8 mouse cellular contexts compared by ENCODE assay signal in the genomic region with DNA sequence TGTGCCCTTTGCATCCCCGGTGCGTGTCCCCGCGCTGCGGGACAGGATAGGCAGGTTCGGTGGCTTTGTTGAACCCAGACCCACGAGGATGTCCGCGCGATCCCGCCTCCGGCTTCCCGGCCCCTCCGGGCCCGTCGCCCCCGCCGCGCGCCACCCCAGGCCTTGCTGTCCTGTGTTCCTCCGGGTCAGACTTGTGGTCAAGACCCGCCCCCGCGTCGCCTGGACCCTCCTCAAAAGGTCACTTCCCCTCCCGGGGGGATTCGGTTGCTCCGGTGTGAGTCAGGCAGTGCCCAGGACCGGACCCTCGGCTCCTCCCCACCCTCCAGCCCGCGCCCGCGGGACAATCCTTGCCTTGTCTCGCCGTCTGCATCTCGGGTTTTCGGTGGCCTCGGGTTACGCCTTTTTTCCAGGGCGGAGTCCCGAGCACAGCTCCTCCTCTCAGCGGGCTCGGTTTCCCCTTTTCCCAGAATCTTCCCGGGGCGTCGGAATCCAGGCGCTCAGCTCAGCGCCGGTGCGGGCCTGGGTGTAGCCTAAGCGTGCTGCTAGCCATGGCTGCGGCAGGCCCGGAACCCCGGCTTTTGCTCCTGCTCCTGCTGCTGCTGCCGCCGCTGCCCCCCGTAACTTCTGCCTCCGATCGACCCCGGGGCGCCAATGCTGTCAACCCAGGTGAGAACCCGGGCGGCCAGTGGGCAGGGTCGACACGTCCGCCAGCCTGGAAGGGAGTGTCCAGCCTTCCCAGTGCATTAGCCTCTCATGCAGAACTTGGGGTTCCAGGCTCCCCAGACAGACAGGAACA. TPM values are rescaled to one million over a fixed set of nuclear protein-coding genes. Genes with fewer than 3 reads are reported as not detected.
DNase-seq lines count a peak whose midpoint lies in the region; ATAC-seq and TF ChIP-seq lines count a peak whose summit lies in the region.

No protein-coding gene starts in this region.

- peaks cover 37% of the 10 kb centered on the region for H3K36me3 ChIP-seq in C2C12 (ENCODE audit: control insufficient read depth, insufficient read depth)
- peaks cover 51% of the 10 kb centered on the region for H3K36me3 ChIP-seq in limb, embryonic 15.5 days
- peaks cover 29% of the 10 kb centered on the region for H3K36me3 ChIP-seq in midbrain, embryonic 16.5 days (ENCODE audit: control insufficient read depth, insufficient read depth, low read length)

- H3K4me2 ChIP-seq in limb, embryonic 15.5 days, result peak overlapping the region; percentile 78
- H3K4me2 ChIP-seq in midbrain, embryonic 16.5 days (ENCODE audit: low read length), result peak overlapping the region; percentile 63

- H3K9me3 ChIP-seq in limb, embryonic 15.5 days, result no peaks in the 10 kb centered on the region
- no peaks in the 10 kb centered on the region for H3K9me3 ChIP-seq in midbrain, embryonic 16.5 days (replicated peaks; ENCODE audit: control insufficient read depth, low read length, poor library complexity, severe bottlenecking)

- ATAC-seq in limb, embryonic 15.5 days (ENCODE audit: insufficient number of reproducible peaks, low FRiP score, low TSS enrichment, low read depth), result peak; percentile 61
- peak; percentile 68 for ATAC-seq in midbrain, embryonic 16.5 days

- peaks cover 34% of the 10 kb centered on the region for H3K79me2 ChIP-seq in C2C12 (ENCODE audit: control insufficient read depth, insufficient read depth)

- H3K9ac ChIP-seq in limb, embryonic 15.5 days, result peak overlapping the region; percentile 88
- peak overlapping the region; percentile 97 for H3K9ac ChIP-seq in midbrain, embryonic 16.5 days (ENCODE audit: low read depth, low read length)

- TF ChIP-seq CTCF in C2C12 (IDR thresholded peaks at IDR 0.05; ENCODE audit: control insufficient read depth, insufficient read depth, insufficient read length), result no peak
- TF ChIP-seq CTCF in bone marrow macrophage, adult 2 months (IDR thresholded peaks at IDR 0.05; ENCODE audit: low read depth, low read length), result no peak
- TF ChIP-seq CTCF in embryonic fibroblast, embryonic 13.5 days (IDR thresholded peaks at IDR 0.05; ENCODE audit: borderline replicate concordance, insufficient read depth, low read length), result no peak

- peak; percentile 86 to 87 for DNase-seq in heart, adult 9 months (ENCODE audit: low spot score in 2 of 2)
- DNase-seq in kidney, adult 9 months, result peak; percentile 82
- peak; percentile 67 to 84 for DNase-seq in spleen, postnatal 4 days (ENCODE audit: low spot score in 2 of 2)

- TF ChIP-seq POLR2A in bone marrow macrophage, adult 2 months (IDR thresholded peaks at IDR 0.05; ENCODE audit: borderline replicate concordance, low read depth, low read length), result no peak
- TF ChIP-seq POLR2A in embryonic fibroblast, embryonic 13.5 days (IDR thresholded peaks at IDR 0.05; ENCODE audit: low read depth, low read length), result peak; percentile 82

- no peaks in the 10 kb centered on the region for H3K27me3 ChIP-seq in C2C12 (ENCODE audit: control insufficient read depth, insufficient read depth, insufficient read length)
- no peaks in the 10 kb centered on the region for H3K27me3 ChIP-seq in limb, embryonic 15.5 days
- no peaks in the 10 kb centered on the region for H3K27me3 ChIP-seq in midbrain, embryonic 16.5 days (ENCODE audit: control insufficient read depth, insufficient read depth, low read depth, low read length)

- peak overlapping the region; percentile 73 for H3K27ac ChIP-seq in bone marrow macrophage, adult 2 months (ENCODE audit: insufficient read depth, low read depth, low read length)
- peak overlapping the region; percentile 84 for H3K27ac ChIP-seq in embryonic fibroblast, embryonic 13.5 days (ENCODE audit: insufficient read depth, low read length)
- peak overlapping the region; percentile 97 for H3K27ac ChIP-seq in limb, embryonic 15.5 days
- peak overlapping the region; percentile 95 for H3K27ac ChIP-seq in midbrain, embryonic 16.5 days (ENCODE audit: low read length)

- under 1% methylated on average over 66 of the region's 67 CpGs for WGBS in limb, embryonic 15.5 days
- WGBS in midbrain, embryonic 16.5 days, result under 1% methylated on average over 65 of the region's 67 CpGs

- peaks cover 6% of the 10 kb centered on the region for H3K79me3 ChIP-seq in C2C12 (ENCODE audit: low read depth)

- peaks cover 11% of the 10 kb centered on the region for H3K4me1 ChIP-seq in bone marrow macrophage, adult 2 months (ENCODE audit: control insufficient read depth, insufficient read depth, low read length)
- H3K4me1 ChIP-seq in embryonic fibroblast, embryonic 13.5 days (ENCODE audit: control insufficient read depth, insufficient read depth, low read length), result no peaks in the 10 kb centered on the region
- peaks cover 26% of the 10 kb centered on the region for H3K4me1 ChIP-seq in limb, embryonic 15.5 days
- H3K4me1 ChIP-seq in midbrain, embryonic 16.5 days (ENCODE audit: control insufficient read depth, insufficient read depth, low read length), result peaks cover 14% of the 10 kb centered on the region

- peak overlapping the region; percentile 87 for H3K4me3 ChIP-seq in C2C12 (ENCODE audit: insufficient read depth, poor library complexity, severe bottlenecking)
- peak overlapping the region; percentile 93 for H3K4me3 ChIP-seq in bone marrow macrophage, adult 2 months (ENCODE audit: insufficient read depth, low read length)
- H3K4me3 ChIP-seq in embryonic fibroblast, embryonic 13.5 days (ENCODE audit: insufficient read depth, low read length), result peak overlapping the region; percentile 81
- peak overlapping the region; percentile 92 for H3K4me3 ChIP-seq in limb, embryonic 15.5 days
- peak overlapping the region; percentile 59 for H3K4me3 ChIP-seq in midbrain, embryonic 16.5 days (ENCODE audit: low read depth, low read length)

- peak overlapping the region; percentile 89 for H3ac ChIP-seq in C2C12 (ENCODE audit: control insufficient read depth, insufficient read length, low read depth)

TF ChIP-seq in C2C12, 6 proteins besides CTCF, POLR2A, EP300 and RAD21:
- TF ChIP-seq FOSL1 (IDR thresholded peaks at IDR 0.05; ENCODE audit: insufficient read depth, low read length, poor library complexity, severe bottlenecking), result no peak
- TF ChIP-seq USF1 (IDR thresholded peaks at IDR 0.05; ENCODE audit: low read depth), result no peak
- TF ChIP-seq MYOD1 (IDR thresholded peaks at IDR 0.05; ENCODE audit: control insufficient read depth, insufficient read length, low read depth), result no peak
- no peak for TF ChIP-seq CEBPB (IDR thresholded peaks at IDR 0.05; ENCODE audit: low read depth)
- no peak for TF ChIP-seq MYOG (IDR thresholded peaks at IDR 0.05; ENCODE audit: control insufficient read depth, extremely low read depth, insufficient read length)
- TF ChIP-seq MAX (IDR thresholded peaks at IDR 0.05), result no peak

RNA-seq across cellular contexts. Expression of a gene that starts 0.5 kb away (rescaled TPM):
- polyA plus RNA-seq in C2C12 (2012; fragmentation: generic; extraction: Trizol), result 101 TPM
- polyA plus RNA-seq in bone marrow macrophage, adult 2 months (2012; ENCODE audit: insufficient read depth, insufficient read length, missing spikeins), result 75.0 and 82.2 TPM in 2 replicates
- 38.5 and 43.5 TPM in 2 replicates for polyA plus RNA-seq in embryonic fibroblast, embryonic 13.5 days (2011; ENCODE audit: insufficient read length, low read depth, missing spikeins)
- 96.7 and 106 TPM in 2 replicates for polyA plus RNA-seq in limb, embryonic 15.5 days (2015; fragmentation: Nextera tagmentation; extraction: Ambion mirVana)
- polyA plus RNA-seq in midbrain, embryonic 16.5 days (2015; fragmentation: Nextera tagmentation; extraction: Ambion mirVana), result 136 and 144 TPM in 2 replicates

RNA-seq across cellular contexts. Expression of a gene that starts 0.5 kb away (rescaled TPM):
- polyA plus RNA-seq in C2C12 (2012; fragmentation: generic; extraction: Trizol), result 140 TPM
- polyA plus RNA-seq in bone marrow macrophage, adult 2 months (2012; ENCODE audit: insufficient read depth, insufficient read length, missing spikeins), result 66.4 and 66.7 TPM in 2 replicates
- 120 and 152 TPM in 2 replicates for polyA plus RNA-seq in embryonic fibroblast, embryonic 13.5 days (2011; ENCODE audit: insufficient read length, low read depth, missing spikeins)
- polyA plus RNA-seq in limb, embryonic 15.5 days (2015; fragmentation: Nextera tagmentation; extraction: Ambion mirVana), result 61.4 and 73.5 TPM in 2 replicates
- 34.7 and 37.9 TPM in 2 replicates for polyA plus RNA-seq in midbrain, embryonic 16.5 days (2015; fragmentation: Nextera tagmentation; extraction: Ambion mirVana)

RNA-seq across cellular contexts. Expression of a gene that starts 20.9 kb away (rescaled TPM):
- polyA plus RNA-seq in C2C12 (2012; fragmentation: generic; extraction: Trizol), result 5.1 TPM
- polyA plus RNA-seq in bone marrow macrophage, adult 2 months (2012; ENCODE audit: insufficient read depth, insufficient read length, missing spikeins), result not detected in 2 replicates
- polyA plus RNA-seq in embryonic fibroblast, embryonic 13.5 days (2011; ENCODE audit: insufficient read length, low read depth, missing spikeins), result 0.35 TPM in 1 of 2 replicates, not detected in the other
- 0.15 and 1.0 TPM in 2 replicates for polyA plus RNA-seq in limb, embryonic 15.5 days (2015; fragmentation: Nextera tagmentation; extraction: Ambion mirVana)
- 0.15 and 0.30 TPM in 2 replicates for polyA plus RNA-seq in midbrain, embryonic 16.5 days (2015; fragmentation: Nextera tagmentation; extraction: Ambion mirVana)

RNA-seq across cellular contexts. Expression of a gene that starts 34.3 kb away (rescaled TPM):
- 311 TPM for polyA plus RNA-seq in C2C12 (2012; fragmentation: generic; extraction: Trizol)
- 146 and 149 TPM in 2 replicates for polyA plus RNA-seq in bone marrow macrophage, adult 2 months (2012; ENCODE audit: insufficient read depth, insufficient read length, missing spikeins)
- polyA plus RNA-seq in embryonic fibroblast, embryonic 13.5 days (2011; ENCODE audit: insufficient read length, low read depth, missing spikeins), result 107 and 111 TPM in 2 replicates
- 228 and 240 TPM in 2 replicates for polyA plus RNA-seq in limb, embryonic 15.5 days (2015; fragmentation: Nextera tagmentation; extraction: Ambion mirVana)
- polyA plus RNA-seq in midbrain, embryonic 16.5 days (2015; fragmentation: Nextera tagmentation; extraction: Ambion mirVana), result 346 and 355 TPM in 2 replicates

RNA-seq across cellular contexts. Expression of a gene that starts 38.9 kb away (rescaled TPM):
- polyA plus RNA-seq in C2C12 (2012; fragmentation: generic; extraction: Trizol), result 0.28 TPM
- polyA plus RNA-seq in bone marrow macrophage, adult 2 months (2012; ENCODE audit: insufficient read depth, insufficient read length, missing spikeins), result not detected in 2 replicates
- 2.1 and 3.8 TPM in 2 replicates for polyA plus RNA-seq in embryonic fibroblast, embryonic 13.5 days (2011; ENCODE audit: insufficient read length, low read depth, missing spikeins)
- polyA plus RNA-seq in limb, embryonic 15.5 days (2015; fragmentation: Nextera tagmentation; extraction: Ambion mirVana), result 0.06 and 0.09 TPM in 2 replicates
- polyA plus RNA-seq in midbrain, embryonic 16.5 days (2015; fragmentation: Nextera tagmentation; extraction: Ambion mirVana), result 12.6 and 15.6 TPM in 2 replicates

Comparison
In these comparisons a context has a peak if more than half of its experiments do, and no peak if none do; other contexts are left out.
1. Peak in every context shown above with its lines: DNase-seq, ATAC-seq, H3K4me3 ChIP-seq and H3K27ac ChIP-seq.